Mouse (Mus musculus) hindbrain, embryonic 15.5 days (tissue): ENCODE results near the gene Clns1a. TPM values are rescaled to one million over a fixed set of nuclear protein-coding genes. Genes with fewer than 3 reads are reported as not detected.
A peak's percentile ranks its signal among the peaks of the same experiment; 100 is the strongest.

Experiments used
- ATAC-seq: fragments of 200-750 bp; cut with Nextera tagmentation; 2 replicates; pipeline ENCODE4 v1.8.0; 2017; ENCODE audit warnings: low read depth, moderate number of reproducible peaks, moderate TSS enrichment; ENCODE audit not compliant: low FRiP score
- H3K27ac ChIP-seq: fragments of 300-500 bp; sonication (generic); replicated peaks from 2 replicates; pipeline ENCODE4 v1.5.1; 2015; ENCODE audit warnings: mild to moderate bottlenecking, inconsistent platforms
- H3K27me3 ChIP-seq: fragments of 300-500 bp; sonication (generic); 2 replicates; pipeline ENCODE4 v1.6.1; 2015; ENCODE audit warnings: control low read depth, inconsistent platforms
- H3K36me3 ChIP-seq: fragments of 300-500 bp; sonication (generic); 2 replicates; pipeline ENCODE4 v1.6.1; 2015; ENCODE audit warnings: control low read depth, inconsistent platforms
- H3K4me1 ChIP-seq: fragments of 300-500 bp; sonication (generic); replicated peaks from 2 replicates; pipeline ENCODE4 v1.6.1; 2015; ENCODE audit warnings: control low read depth, inconsistent platforms
- H3K4me2 ChIP-seq: fragments of 300-500 bp; sonication (generic); 2 replicates; pipeline ENCODE4 v1.6.1; 2015; ENCODE audit warnings: moderate library complexity, mild to moderate bottlenecking, inconsistent platforms
- H3K4me3 ChIP-seq: fragments of 300-500 bp; sonication (generic); 2 replicates; pipeline ENCODE4 v1.5.1; 2015; ENCODE audit warnings: mild to moderate bottlenecking, inconsistent platforms
- H3K9ac ChIP-seq: fragments of 300-500 bp; sonication (generic); 2 replicates; pipeline ENCODE4 v1.6.1; 2015; ENCODE audit warnings: inconsistent platforms
- H3K9me3 ChIP-seq: fragments of 300-500 bp; sonication (generic); 2 replicates; pipeline ENCODE4 v1.6.1; 2016; ENCODE audit warnings: control low read depth, inconsistent platforms
- WGBS: fragments of 180-500 bp; shearing (Covaris S2); methylation state at CpG from one replicate; pipeline ENCODE4 v1.1.7; 2015; 5-methylcytosine and 5-hydroxymethylcytosine counted together
- polyA plus RNA-seq: library from polyadenylated mRNA; unstranded; fragments of >200 nt; fragmentation: Nextera tagmentation; extraction: Ambion mirVana; gene quantifications from 2 replicates; pipeline ENCODE4 v1.2.1, GENCODE M21; 2015

Clns1a gene
- 174 and 175 TPM in 2 replicates for polyA plus RNA-seq

- Histone ChIP-seq H3K9ac (peak within 1 kb of the TSS; percentile 93), H3K27ac (peak within 1 kb of the TSS; percentile 86), H3K9me3 (no peaks in the 10 kb centered on the region), H3K36me3 (peaks cover 15% of the 10 kb centered on the region), H3K27me3 (no peaks in the 10 kb centered on the region), H3K4me3 (peak within 1 kb of the TSS; percentile 100), H3K4me2 (peak within 1 kb of the TSS; percentile 90), H3K4me1 (peaks cover 19% of the 10 kb centered on the region)
- WGBS, result under 1% methylated on average over 63 of the region's 63 CpGs
- ATAC-seq, result peak; percentile 97
Measured at GRCm38 (mm10) chr7:97696506-97697254, at the start of gene Clns1a. Gene Clns1a, plus strand, starts transcription at chr7:97696634.

- no peak overlapping the region for H3K9ac ChIP-seq
- no peak for ATAC-seq
- H3K4me1 ChIP-seq, result no peaks in the 10 kb centered on the region
- no peaks in the 10 kb centered on the region for H3K9me3 ChIP-seq
- no peak overlapping the region for H3K27ac ChIP-seq
- H3K27me3 ChIP-seq, result no peaks in the 10 kb centered on the region
- no peaks in the 10 kb centered on the region for H3K36me3 ChIP-seq
- WGBS, result 92% methylated on average over 5 of the region's 5 CpGs
- no peak overlapping the region for H3K4me3 ChIP-seq
- no peak overlapping the region for H3K4me2 ChIP-seq
Measured at GRCm38 (mm10) chr7:97647656-97648055, 48.8 kb upstream of the Clns1a start.

GRCm38 (mm10) chr7:97650729-97651128, 45.7 kb upstream of the Clns1a start:
- no peak for ATAC-seq

GRCm38 (mm10) chr7:97656144-97656543, 40.3 kb upstream of the Clns1a start:
- Histone ChIP-seq H3K27ac (no peak overlapping the region), H3K4me1 (no peaks in the 10 kb centered on the region)

More at GRCm38 (mm10) chr7:97650729-97651128, 45.7 kb upstream of the Clns1a start:
- H3K36me3 ChIP-seq, result peaks cover 12% of the 10 kb centered on the region
- 95% methylated on average over 4 of the region's 4 CpGs for WGBS
- H3K4me3 ChIP-seq, result no peak overlapping the region
- no peak overlapping the region for H3K27ac ChIP-seq
- H3K4me1 ChIP-seq, result no peaks in the 10 kb centered on the region
- no peaks in the 10 kb centered on the region for H3K9me3 ChIP-seq
- no peak overlapping the region for H3K9ac ChIP-seq
- H3K4me2 ChIP-seq, result no peak overlapping the region
- no peaks in the 10 kb centered on the region for H3K27me3 ChIP-seq

GRCm38 (mm10) chr7:97661634-97662033, 34.8 kb upstream of the Clns1a start:
- H3K4me2 ChIP-seq, result no peak overlapping the region
- no peaks in the 10 kb centered on the region for H3K9me3 ChIP-seq
- no peaks in the 10 kb centered on the region for H3K27me3 ChIP-seq
- no peak overlapping the region for H3K4me3 ChIP-seq
- 94% methylated on average over 4 of the region's 4 CpGs for WGBS
- no peak overlapping the region for H3K27ac ChIP-seq
- no peak for ATAC-seq
- no peak overlapping the region for H3K9ac ChIP-seq
- H3K36me3 ChIP-seq, result peaks cover 36% of the 10 kb centered on the region
- H3K4me1 ChIP-seq, result no peaks in the 10 kb centered on the region

More at GRCm38 (mm10) chr7:97656144-97656543, 40.3 kb upstream of the Clns1a start:
- no peak overlapping the region for H3K9ac ChIP-seq
- no peak for ATAC-seq
- whole genome bisulfite sequencing, result 93% methylated on average over 6 of the region's 6 CpGs
- H3K4me2 ChIP-seq, result no peak overlapping the region
- H3K27me3 ChIP-seq, result no peaks in the 10 kb centered on the region
- H3K36me3 ChIP-seq, result peaks cover 17% of the 10 kb centered on the region
- no peaks in the 10 kb centered on the region for H3K9me3 ChIP-seq
- no peak overlapping the region for H3K4me3 ChIP-seq

GRCm38 (mm10) chr7:97679239-97679638, 17.2 kb upstream of the Clns1a start:
- no peak overlapping the region for H3K9ac ChIP-seq
- no peak overlapping the region for H3K4me2 ChIP-seq
- no peaks in the 10 kb centered on the region for H3K27me3 ChIP-seq
- peaks cover 59% of the 10 kb centered on the region for H3K36me3 ChIP-seq
- no peak overlapping the region for H3K4me3 ChIP-seq
- 29% methylated on average over 1 of the region's 1 CpGs for WGBS
- no peak for ATAC-seq
- H3K4me1 ChIP-seq, result no peaks in the 10 kb centered on the region
- no peaks in the 10 kb centered on the region for H3K9me3 ChIP-seq
- no peak overlapping the region for H3K27ac ChIP-seq

GRCm38 (mm10) chr7:97687831-97688230, 8.6 kb upstream of the Clns1a start:
- no peak for ATAC-seq
- Histone ChIP-seq H3K27me3 (no peaks in the 10 kb centered on the region), H3K9ac (no peak overlapping the region), H3K9me3 (no peaks in the 10 kb centered on the region), H3K4me2 (no peak overlapping the region), H3K4me1 (no peaks in the 10 kb centered on the region), H3K27ac (no peak overlapping the region), H3K36me3 (peaks cover 36% of the 10 kb centered on the region), H3K4me3 (no peak overlapping the region)
- WGBS, result 90% methylated on average over 2 of the region's 2 CpGs

GRCm38 (mm10) chr7:97695441-97695840, 993 bp upstream of the Clns1a start:
- peaks cover 19% of the 10 kb centered on the region for H3K4me1 ChIP-seq
- H3K4me3 ChIP-seq, result no peak overlapping the region
- WGBS, result 100% methylated on average over 1 of the region's 1 CpGs
- no peak for ATAC-seq
- no peak overlapping the region for H3K27ac ChIP-seq
- no peaks in the 10 kb centered on the region for H3K9me3 ChIP-seq
- no peaks in the 10 kb centered on the region for H3K27me3 ChIP-seq
- H3K36me3 ChIP-seq, result peaks cover 15% of the 10 kb centered on the region
- H3K4me2 ChIP-seq, result peak overlapping the region; percentile 90
- H3K9ac ChIP-seq, result 0 out of 2 replicates have a peak overlapping the region, but pooled peaks have one; percentile 93

- H3K27me3 ChIP-seq, result no peaks in the 10 kb centered on the region
- H3K4me1 ChIP-seq, result peaks cover 19% of the 10 kb centered on the region
- H3K9ac ChIP-seq, result peak overlapping the region; percentile 93
- H3K4me2 ChIP-seq, result peak overlapping the region; percentile 90
- ATAC-seq, result peak; percentile 83
- no peaks in the 10 kb centered on the region for H3K9me3 ChIP-seq
- H3K36me3 ChIP-seq, result peaks cover 15% of the 10 kb centered on the region
- peak overlapping the region; percentile 86 for H3K27ac ChIP-seq
- H3K4me3 ChIP-seq, result peak overlapping the region; percentile 100
- WGBS, result 32% methylated on average over 19 of the region's 19 CpGs
Measured at GRCm38 (mm10) chr7:97696133-97696505, 315 bp upstream of the Clns1a start.

- Histone ChIP-seq H3K9ac (no peak overlapping the region), H3K9me3 (no peaks in the 10 kb centered on the region), H3K4me1 (peaks cover 19% of the 10 kb centered on the region), H3K4me2 (no peak overlapping the region), H3K36me3 (peaks cover 15% of the 10 kb centered on the region), H3K27ac (no peak overlapping the region), H3K27me3 (no peaks in the 10 kb centered on the region), H3K4me3 (no peak overlapping the region)
- no peak for ATAC-seq
- WGBS, result 96% methylated on average over 4 of the region's 4 CpGs
Measured at GRCm38 (mm10) chr7:97700173-97700572, 3.7 kb downstream of the Clns1a start.

- WGBS, result 85% methylated on average over 6 of the region's 6 CpGs
- no peaks in the 10 kb centered on the region for H3K27me3 ChIP-seq
- H3K4me2 ChIP-seq, result no peak overlapping the region
- peaks cover 15% of the 10 kb centered on the region for H3K36me3 ChIP-seq
- H3K9ac ChIP-seq, result no peak overlapping the region
- H3K4me1 ChIP-seq, result peaks cover 10% of the 10 kb centered on the region
- no peak overlapping the region for H3K27ac ChIP-seq
- H3K9me3 ChIP-seq, result no peaks in the 10 kb centered on the region
- no peak for ATAC-seq
- no peak overlapping the region for H3K4me3 ChIP-seq
Measured at GRCm38 (mm10) chr7:97701106-97701505, 4.7 kb downstream of the Clns1a start.

- WGBS, result 80% methylated on average over 4 of the region's 4 CpGs
- no peak overlapping the region for H3K4me2 ChIP-seq
- H3K36me3 ChIP-seq, result peaks cover 10% of the 10 kb centered on the region; the same call in 1 of the 2 replicates
- 0 out of 2 replicates have a peak, but pooled peaks cover 3% of the 10 kb centered on the region for H3K4me1 ChIP-seq
- H3K4me3 ChIP-seq, result no peak overlapping the region
- no peak overlapping the region for H3K27ac ChIP-seq
- ATAC-seq, result no peak
- H3K9me3 ChIP-seq, result no peaks in the 10 kb centered on the region
- no peaks in the 10 kb centered on the region for H3K27me3 ChIP-seq
- H3K9ac ChIP-seq, result no peak overlapping the region
Measured at GRCm38 (mm10) chr7:97707123-97707522, 10.7 kb downstream of the Clns1a start.
